Mouse (Mus musculus) ovary, postnatal 10 days (tissue): ENCODE measurements around the gene Gna12.
A peak's percentile ranks its signal among the peaks of the same experiment; 100 is the strongest.

Source experiments
- DNase-seq: peaks from one replicate; pipeline ENCODE4 v3.0.0; 2022; ENCODE audit warnings: low spot score

Gna12 gene

DNA sequence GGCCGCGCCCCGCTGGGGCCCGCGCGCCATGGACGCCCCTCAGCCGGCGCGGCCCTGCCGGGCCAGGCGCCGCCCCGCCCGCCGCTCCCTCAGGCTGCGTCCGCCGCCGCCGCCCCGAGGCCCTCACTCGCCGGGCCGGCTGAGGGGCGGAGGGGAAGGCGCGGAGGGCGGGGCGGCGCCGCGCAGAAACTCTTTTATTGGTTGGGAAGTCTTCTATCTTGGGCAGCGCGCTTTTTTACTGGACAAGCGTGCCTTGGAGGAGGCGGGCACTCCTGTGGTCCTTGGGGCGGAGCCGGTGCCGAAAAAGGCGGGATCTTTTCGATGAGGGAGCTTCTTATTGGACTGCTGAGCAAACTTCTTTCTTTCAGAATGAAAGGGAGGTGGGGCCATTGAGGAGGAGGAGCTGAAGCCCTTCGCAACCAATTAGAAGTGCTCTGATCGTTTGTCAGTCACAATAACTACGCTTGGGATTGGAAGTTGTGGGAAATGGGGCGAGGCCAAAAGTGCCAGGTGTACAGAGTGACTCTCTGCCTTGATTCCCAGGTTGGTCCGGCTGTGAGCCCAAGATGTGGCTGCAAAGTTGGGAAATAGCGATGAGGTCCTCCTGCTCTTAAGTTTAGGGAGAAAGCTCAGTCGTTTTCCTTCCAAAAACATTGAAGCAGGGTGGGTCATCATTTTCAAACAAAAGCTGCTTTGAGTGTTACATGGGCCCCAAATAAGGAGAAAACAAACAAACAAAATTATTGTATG, at the start of gene Gna12:
Gna12 (minus strand) TSS at position 118 of the 750 bp plus-strand sequence.
- DNase-seq: peak; percentile 79

- DNase-seq: no peak
These were observed 48.4 kb upstream of the Gna12 start for GRCm38 (mm10) chr5:140878644-140879043.

DNA sequence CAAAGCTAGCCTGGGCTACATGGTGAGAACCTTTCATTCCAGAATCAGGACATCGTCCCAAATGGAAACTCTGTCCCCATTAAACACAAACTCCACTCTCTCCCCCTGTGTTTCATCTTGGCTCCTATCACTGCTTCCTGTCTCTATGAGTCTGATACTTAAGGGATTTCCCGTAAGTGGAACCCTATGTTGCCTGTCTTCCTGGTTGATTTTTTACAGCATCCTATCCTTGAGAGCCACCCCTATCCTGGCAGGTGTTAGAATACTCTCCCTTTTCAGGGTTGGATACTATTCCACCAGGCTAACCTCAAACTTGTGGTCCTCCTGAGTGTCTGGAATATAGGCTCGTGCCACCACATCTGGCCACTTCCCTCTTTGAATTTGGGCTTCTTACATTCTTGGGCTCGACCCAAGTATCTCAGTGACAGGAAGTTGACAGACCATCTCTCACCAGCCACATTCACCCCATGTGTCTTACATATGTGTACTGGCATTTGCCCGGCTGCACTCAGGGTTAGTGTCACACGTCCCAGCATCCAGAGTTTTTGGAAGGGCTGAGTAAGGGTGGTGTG, 43.6 kb upstream of the Gna12 start:
- no peak for DNase-seq

- no peak for DNase-seq
These were observed 42.9 kb upstream of the Gna12 start for GRCm38 (mm10) chr5:140873039-140873551.

DNA sequence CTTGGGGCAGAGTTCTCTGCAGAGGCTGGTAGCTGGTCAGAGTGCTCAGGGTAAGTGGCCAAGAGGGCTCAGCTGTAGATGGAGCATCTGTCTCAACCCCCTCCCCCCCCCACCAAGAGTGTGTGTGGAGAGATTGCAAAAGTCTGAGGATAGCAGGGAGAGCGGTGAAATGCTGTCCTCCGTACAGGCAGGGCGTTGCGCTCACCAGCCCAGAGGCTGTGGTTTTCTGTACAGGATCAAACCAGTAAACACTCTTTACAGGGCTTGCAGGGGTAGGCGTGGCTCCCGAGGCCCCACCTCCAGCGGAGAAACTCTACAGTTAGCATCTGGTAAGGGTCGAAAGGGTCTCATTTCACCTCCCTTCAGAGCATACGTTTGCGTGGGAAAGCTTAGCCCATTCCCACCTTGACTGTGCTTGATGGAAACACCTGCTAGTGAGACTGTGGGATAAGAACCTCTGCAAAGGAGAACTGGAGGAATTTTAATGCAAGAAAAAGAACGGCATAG, 42.4 kb upstream of the Gna12 start:
- no peak for DNase-seq

DNA sequence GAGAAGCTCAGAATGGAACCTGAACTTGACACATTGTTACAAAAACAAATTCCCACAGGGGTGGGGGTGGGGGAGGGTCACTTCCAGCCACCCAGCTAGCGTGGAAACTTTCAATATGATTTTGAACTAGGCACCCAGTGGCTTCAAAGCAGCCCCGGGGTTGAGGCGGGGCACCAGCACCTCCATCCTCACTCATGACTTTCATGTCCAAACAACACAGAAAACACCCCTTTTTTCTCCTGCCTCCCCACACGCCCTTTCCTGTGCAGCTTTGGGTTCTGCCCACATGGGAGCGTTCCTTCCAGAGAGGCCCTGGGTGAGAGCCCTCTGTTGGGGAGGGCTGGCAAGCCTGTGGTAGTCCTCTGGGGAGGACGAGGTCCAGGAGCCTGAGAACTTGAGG, 41.0 kb upstream of the Gna12 start:
- no peak for DNase-seq

GRCm38 (mm10) chr5:140869034-140869433, 38.8 kb upstream of the Gna12 start:
- DNase-seq: no peak

- DNase-seq: no peak
These were observed 29.5 kb upstream of the Gna12 start for GRCm38 (mm10) chr5:140859730-140860129.

- no peak for DNase-seq
These were observed 28.1 kb upstream of the Gna12 start for GRCm38 (mm10) chr5:140858335-140858734.

- DNase-seq: no peak
These were observed 27.4 kb upstream of the Gna12 start for GRCm38 (mm10) chr5:140857432-140858154.

DNA sequence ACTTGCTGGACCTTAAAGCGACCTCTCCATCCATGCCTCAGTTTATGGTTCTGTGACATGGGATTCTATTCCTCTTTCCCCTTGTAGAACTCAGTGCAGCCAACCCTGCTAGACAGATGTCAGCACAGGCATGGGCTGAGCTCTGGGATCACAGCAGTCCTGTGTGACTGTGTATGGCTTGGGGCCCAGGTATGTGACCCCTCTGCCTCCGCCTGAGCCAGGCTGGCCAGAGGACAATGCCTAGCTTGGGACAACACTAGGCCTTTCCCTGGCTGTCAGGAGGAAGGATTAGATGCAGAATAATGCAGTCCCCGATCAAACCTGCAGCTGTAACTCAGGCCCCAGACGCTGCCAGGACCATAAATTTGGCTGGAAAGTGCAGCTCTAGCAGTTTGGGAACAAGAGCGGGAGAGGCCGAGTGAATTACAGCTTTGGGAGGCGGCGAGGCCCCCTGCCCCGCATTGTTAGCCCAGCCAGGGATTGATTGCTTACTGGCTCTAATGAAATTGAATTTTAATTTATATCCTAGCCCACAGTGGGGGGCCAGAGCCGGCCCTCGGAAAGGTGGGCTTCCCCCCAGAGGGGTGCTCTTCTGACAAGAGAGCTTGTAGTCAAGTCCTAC, 25.8 kb upstream of the Gna12 start:
- DNase-seq: no peak

DNA sequence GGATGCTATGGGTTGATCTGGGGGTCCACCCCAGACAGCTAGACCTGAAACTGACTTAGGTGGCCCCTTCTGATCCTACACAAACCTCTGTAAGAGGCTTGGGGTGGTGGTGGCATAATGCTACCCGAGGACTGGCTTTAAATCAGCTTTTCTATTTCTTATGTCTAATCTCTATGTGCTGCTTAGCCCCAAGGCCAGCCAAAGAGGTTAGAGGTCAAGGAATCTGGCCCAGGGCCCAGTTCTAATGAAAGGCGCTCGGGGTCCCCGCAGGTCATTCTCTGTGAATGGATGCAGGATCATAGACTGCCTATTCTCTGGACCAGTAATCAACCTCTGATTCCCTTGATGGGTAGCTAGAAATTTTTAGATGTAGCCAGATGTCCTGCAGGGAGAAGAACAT, 24.5 kb upstream of the Gna12 start:
- no peak for DNase-seq

- DNase-seq: no peak
These were observed 23.5 kb upstream of the Gna12 start for GRCm38 (mm10) chr5:140853723-140854122.

DNA sequence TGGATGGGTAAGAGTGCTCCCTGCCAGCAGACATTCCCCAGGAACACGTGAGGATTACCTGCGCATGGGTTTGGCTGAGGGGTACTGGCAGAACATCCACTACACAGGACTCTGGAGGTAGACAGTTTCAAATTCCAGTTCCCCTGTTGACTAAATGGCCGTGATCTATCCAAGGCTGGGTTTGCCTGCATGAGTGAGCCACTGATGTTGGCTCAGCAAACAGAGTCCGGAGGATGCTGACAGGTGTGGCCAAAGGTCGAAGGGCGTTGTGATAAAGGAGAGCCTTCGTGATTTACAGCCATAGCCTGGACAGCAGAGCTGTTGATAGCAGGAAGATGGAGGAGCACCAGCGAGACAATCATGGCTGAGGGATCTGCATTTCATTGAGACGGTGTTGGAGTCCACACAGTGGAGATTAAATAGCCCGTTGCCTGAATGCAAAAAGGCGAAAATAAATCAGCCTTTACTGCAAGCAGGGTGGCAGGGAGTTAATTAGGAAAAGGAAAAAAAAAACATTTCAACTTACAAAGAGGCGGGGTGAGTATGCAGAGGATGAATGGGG, 22.3 kb upstream of the Gna12 start:
- no peak for DNase-seq

GRCm38 (mm10) chr5:140847300-140847729, 17.1 kb upstream of the Gna12 start:
- DNase-seq: no peak

GRCm38 (mm10) chr5:140841942-140842341, 11.7 kb upstream of the Gna12 start:
- DNase-seq: no peak

GRCm38 (mm10) chr5:140831064-140831431, 817 bp upstream of the Gna12 start:
- DNase-seq: no peak

- no peak for DNase-seq
These were observed 328 bp downstream of the Gna12 start for GRCm38 (mm10) chr5:140829911-140830294.

DNA sequence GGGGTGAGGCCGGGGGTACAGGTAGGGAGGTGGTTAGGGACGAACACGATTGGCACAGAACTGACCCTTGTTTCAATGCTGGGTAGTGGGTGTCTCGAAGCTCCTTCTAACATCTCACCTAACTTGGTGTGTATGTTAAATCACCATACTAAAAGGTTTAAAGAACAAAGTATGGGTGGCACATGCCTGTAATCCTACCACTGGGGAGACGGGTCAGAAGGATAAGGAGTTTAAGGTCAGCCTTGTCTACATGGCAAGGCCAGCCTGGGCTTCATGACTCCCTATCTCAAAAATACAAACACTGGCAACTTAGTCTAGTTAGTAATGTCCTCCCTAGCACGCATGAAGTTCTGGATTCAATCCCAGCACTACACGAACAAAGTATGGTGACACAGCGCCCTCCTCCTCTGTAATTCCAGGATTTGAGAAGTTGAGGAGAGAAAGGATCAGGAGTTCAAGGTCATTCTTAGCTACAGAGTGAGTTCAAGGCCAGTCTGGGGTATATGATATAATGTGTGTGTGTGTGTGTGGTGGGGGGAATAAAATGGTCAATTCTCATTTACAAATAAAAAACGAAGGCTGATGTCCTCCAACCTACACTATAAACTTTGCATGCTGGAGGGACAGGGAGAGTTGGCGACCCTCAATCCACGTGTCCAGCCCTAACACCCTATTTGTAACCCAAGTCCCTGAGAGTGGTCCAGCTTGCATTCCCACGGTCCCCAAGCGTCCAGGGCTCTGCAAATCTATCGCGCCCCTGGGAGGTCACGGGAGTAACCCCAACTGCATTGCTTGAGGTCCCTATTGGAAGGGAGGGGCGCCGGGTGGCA, 935 bp downstream of the Gna12 start:
- no peak for DNase-seq

DNA sequence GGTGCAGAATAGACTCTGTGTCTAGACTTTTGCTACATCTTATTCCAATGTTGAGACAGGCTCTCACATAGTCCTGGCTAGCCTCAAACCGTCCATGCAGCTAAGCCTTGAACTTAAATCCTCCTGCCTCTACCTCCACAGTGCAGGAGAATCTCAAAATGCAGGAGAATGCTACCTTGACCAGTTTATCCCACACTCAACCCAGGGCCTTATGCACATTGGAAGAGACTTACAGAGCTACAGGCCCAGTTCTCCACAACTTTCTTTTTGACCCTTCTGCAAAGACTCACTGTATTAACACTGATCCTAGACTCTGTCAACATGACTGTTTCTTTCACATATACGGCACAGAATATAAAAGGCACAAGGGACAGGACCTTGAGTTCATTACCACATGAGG, 1.9 kb downstream of the Gna12 start:
- DNase-seq: no peak

GRCm38 (mm10) chr5:140827896-140828295, 2.3 kb downstream of the Gna12 start:
- DNase-seq: no peak
